Mouse (Mus musculus) intestine, embryonic 16.5 days (tissue): ENCODE data around the gene Otop2. TPM values are rescaled to one million over a fixed set of nuclear protein-coding genes. Genes with fewer than 3 reads are reported as not detected.
A peak's percentile ranks its signal among the peaks of the same experiment; 100 is the strongest.

Source experiments
- ATAC-seq: fragments of 200-750 bp; cut with Nextera tagmentation; 2 replicates; pipeline ENCODE4 v1.8.0; 2017; ENCODE audit warnings: moderate TSS enrichment, moderate library complexity
- H3K27ac ChIP-seq: fragments of 300-500 bp; sonication (generic); 2 replicates; pipeline ENCODE4 v1.5.1; 2014; ENCODE audit warnings: mild to moderate bottlenecking, low read length
- H3K27me3 ChIP-seq: fragments of 300-500 bp; sonication (generic); replicated peaks from 2 replicates; pipeline ENCODE4 v1.6.1; 2014; ENCODE audit warnings: low read length, control low read depth, mixed read lengths; ENCODE audit not compliant: control insufficient read depth, insufficient read depth
- H3K36me3 ChIP-seq: fragments of 300-500 bp; sonication (generic); 2 replicates; pipeline ENCODE4 v1.6.1; 2014; ENCODE audit warnings: low read length, control low read depth; ENCODE audit not compliant: control insufficient read depth, insufficient read depth
- H3K4me1 ChIP-seq: fragments of 300-500 bp; sonication (generic); 2 replicates; pipeline ENCODE4 v1.6.1; 2014; ENCODE audit warnings: low read length, control low read depth, mixed read lengths; ENCODE audit not compliant: control insufficient read depth, insufficient read depth
- H3K4me2 ChIP-seq: fragments of 300-500 bp; sonication (generic); 2 replicates; pipeline ENCODE4 v1.6.1; 2014; ENCODE audit warnings: low read depth, low read length, control low read depth
- H3K4me3 ChIP-seq: fragments of 300-500 bp; sonication (generic); 2 replicates; pipeline ENCODE4 v1.5.1; 2014; ENCODE audit warnings: mild to moderate bottlenecking, low read length
- H3K9ac ChIP-seq: fragments of 300-500 bp; sonication (generic); 2 replicates; pipeline ENCODE4 v1.6.1; 2014; ENCODE audit warnings: low read depth, low read length
- H3K9me3 ChIP-seq: fragments of 300-500 bp; sonication (generic); 2 replicates; pipeline ENCODE4 v1.6.1; 2016; ENCODE audit warnings: low read length, control low read depth; ENCODE audit not compliant: control insufficient read depth
- WGBS: fragments of 180-500 bp; shearing (Covaris S2); extraction: QIAGEN DNeasy Blood & Tissue Kit; methylation state at CpG from one replicate; pipeline ENCODE4 v1.1.7; 2014; 5-methylcytosine and 5-hydroxymethylcytosine counted together
- polyA plus RNA-seq: library from polyadenylated mRNA; unstranded; fragments of >200 nt; fragmentation: Nextera tagmentation; extraction: Ambion mirVana; gene quantifications from 2 replicates; pipeline ENCODE4 v1.2.1, GENCODE M21; 2015

The Otop2 gene
- polyA plus RNA-seq, 1 experiment from 2014 or later, result 0.11 TPM

DNA sequence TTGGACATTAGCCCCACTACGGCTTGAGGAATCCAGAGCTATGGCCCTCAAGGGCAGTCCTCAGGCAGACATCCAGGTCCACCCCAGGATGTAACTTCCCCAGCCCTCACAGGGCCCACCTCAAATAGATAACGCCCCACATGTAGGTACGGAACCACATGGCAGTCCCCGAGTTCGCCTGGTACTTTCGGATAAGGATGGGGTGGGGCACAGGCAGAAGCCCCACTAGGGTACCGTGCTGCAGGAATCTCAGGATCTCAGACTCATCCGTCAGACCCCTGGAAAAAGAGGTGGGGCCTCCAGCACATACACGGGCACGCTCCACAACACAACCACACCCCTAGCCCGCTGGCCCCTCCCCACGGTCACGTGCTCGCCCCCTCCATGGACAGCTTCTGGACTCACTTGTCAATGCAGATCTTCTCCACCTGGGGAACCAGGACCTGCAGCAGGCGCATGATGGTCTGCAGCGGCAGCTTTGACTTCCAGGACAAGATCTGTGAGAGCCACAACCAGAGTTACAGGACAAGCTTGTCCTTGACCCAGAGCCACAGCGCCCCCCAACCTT lies 41.8 kb downstream of the Otop2 start:
- Histone ChIP-seq H3K4me1 (peaks cover 25% of the 10 kb centered on the region), H3K4me2 (peak overlapping the region; percentile 22; the same call in 1 of the 2 replicates), H3K36me3 (no peaks in the 10 kb centered on the region), H3K9me3 (no peaks in the 10 kb centered on the region), H3K9ac (peak overlapping the region; percentile 30; the same call in 1 of the 2 replicates), H3K4me3 (peak overlapping the region; percentile 30), H3K27me3 (peaks cover 8% of the 10 kb centered on the region), H3K27ac (peak overlapping the region; percentile 72)
- ATAC-seq, result no peak
- 48% methylated on average over 17 of the region's 17 CpGs for WGBS

DNA sequence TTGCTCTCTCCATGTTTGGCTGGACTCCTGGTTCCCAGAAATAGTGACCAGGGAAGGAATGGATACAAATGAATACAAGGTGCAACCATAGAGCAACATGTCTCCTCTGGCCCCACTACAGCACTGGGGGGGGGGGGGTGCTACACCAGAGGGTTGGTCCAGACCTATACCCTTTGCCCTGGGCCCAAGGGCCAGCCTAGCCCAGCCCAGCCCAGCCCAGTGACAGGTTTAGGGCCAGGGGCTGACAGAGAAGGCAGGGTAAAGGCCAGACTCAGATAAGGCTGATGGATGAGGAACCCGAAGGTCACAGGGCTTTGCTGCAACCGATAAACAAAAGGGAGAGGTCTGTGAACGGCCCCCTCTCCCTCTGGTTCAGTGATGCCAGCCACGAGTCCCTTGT lies 43.0 kb downstream of the Otop2 start:
- Histone ChIP-seq H3K9me3 (no peaks in the 10 kb centered on the region), H3K4me2 (no peak overlapping the region), H3K4me1 (peaks cover 25% of the 10 kb centered on the region), H3K9ac (no peak overlapping the region), H3K4me3 (no peak overlapping the region), H3K27me3 (peaks cover 2% of the 10 kb centered on the region; the same call in 1 of the 2 replicates), H3K27ac (no peak overlapping the region), H3K36me3 (no peaks in the 10 kb centered on the region)
- WGBS, result 23% methylated on average over 4 of the region's 4 CpGs
- peak; percentile 72 for ATAC-seq

DNA sequence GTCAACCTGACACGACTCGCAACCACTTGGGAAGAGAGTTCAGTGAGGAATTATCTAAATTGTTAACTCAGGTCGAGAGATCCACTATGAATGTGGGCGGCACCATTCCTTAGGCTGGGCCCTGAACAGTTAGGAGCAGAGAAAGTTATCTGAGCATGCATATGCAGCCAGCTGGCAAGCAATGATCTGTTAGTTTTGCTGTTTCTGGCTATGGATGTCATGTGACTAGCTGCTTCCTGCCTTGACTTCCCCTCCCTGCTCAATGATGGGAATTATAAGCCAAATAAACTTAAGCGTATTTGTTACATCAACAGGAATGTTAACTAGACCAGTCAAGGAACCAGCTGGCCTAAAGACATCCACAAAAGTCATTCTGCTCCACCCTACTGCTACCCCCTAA lies 46.4 kb downstream of the Otop2 start:
- Histone ChIP-seq H3K9ac (no peak overlapping the region), H3K4me3 (no peak overlapping the region), H3K4me1 (peaks cover 8% of the 10 kb centered on the region; the same call in 1 of the 2 replicates), H3K27ac (no peak overlapping the region), H3K4me2 (no peak overlapping the region), H3K36me3 (no peaks in the 10 kb centered on the region), H3K9me3 (no peaks in the 10 kb centered on the region), H3K27me3 (peaks cover 3% of the 10 kb centered on the region; the same call in 1 of the 2 replicates)
- no peak for ATAC-seq
- 87% methylated on average over 5 of the region's 5 CpGs for WGBS

DNA sequence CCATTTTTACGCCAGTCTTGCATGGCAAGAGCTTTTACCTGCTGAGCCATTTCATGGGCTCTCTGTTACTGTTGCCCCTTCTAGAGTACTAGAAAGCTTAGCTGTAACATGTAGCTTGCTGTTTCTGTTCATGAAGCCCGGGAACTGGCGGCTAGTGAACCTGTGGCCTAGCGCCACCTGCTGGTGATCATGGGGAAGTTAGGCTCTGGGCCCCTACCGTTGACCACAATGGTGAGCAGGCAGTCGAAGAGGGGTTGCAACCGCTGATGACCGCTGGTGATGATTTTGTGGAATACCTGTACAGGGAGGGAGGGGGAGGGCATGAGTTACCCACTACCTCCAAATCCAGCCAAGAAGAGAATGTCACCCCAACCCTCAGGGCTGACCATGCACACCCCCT lies 47.2 kb downstream of the Otop2 start:
- Histone ChIP-seq H3K9ac (no peak overlapping the region), H3K4me1 (peaks cover 9% of the 10 kb centered on the region), H3K4me2 (no peak overlapping the region), H3K9me3 (no peaks in the 10 kb centered on the region), H3K27me3 (peaks cover 3% of the 10 kb centered on the region; the same call in 1 of the 2 replicates), H3K36me3 (no peaks in the 10 kb centered on the region), H3K4me3 (no peak overlapping the region), H3K27ac (no peak overlapping the region)
- ATAC-seq, result no peak
- 8% methylated on average over 8 of the region's 8 CpGs for WGBS

DNA sequence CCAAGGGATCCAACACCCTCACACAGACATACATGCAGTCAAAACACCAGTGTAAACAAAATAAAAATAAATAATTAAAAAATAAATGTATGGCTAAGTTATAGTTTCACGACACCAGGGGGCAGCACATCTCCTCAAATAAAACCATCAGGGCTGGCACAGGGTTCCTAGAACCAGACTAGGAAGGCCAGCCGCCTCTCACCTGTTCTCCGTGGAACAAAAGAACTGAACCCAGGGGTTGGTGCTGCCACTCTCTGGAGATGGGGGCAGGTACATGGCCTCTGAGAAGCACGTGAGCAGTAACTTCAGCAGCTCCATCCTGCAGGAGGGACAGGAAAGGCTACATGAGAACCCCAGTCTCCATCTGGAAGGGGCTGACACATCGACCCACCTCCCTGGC lies 51.5 kb downstream of the Otop2 start:
- no peak for ATAC-seq
- Histone ChIP-seq H3K9ac (no peak overlapping the region), H3K4me3 (no peak overlapping the region), H3K4me1 (peaks cover 11% of the 10 kb centered on the region), H3K27ac (no peak overlapping the region), H3K27me3 (peaks cover 3% of the 10 kb centered on the region; the same call in 1 of the 2 replicates), H3K9me3 (no peaks in the 10 kb centered on the region), H3K36me3 (no peaks in the 10 kb centered on the region), H3K4me2 (no peak overlapping the region)
- 20% methylated on average over 5 of the region's 5 CpGs for WGBS

DNA sequence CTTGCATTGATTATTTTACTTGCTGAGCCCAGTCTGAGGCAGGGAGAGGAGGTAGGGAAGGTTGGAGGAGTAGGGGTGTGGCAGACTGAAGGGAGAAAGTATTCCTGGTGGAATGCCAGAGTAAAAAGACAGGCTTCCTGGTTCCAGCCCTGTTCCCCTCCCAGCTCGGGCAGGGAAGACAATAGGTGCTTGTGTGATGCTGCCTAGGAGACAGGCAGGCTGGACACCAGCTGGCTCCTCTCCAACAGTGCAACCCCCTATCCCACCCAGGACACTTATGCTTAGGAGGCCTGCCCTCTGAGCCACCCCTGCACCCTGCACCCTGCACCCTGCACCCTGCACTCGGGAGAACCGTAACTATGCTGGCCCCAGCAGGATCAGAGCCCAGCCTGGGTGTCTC lies 52.3 kb downstream of the Otop2 start:
- peaks cover 14% of the 10 kb centered on the region for H3K4me1 ChIP-seq
- H3K27ac ChIP-seq, result peak overlapping the region; percentile 53; the same call in 1 of the 2 replicates
- H3K9me3 ChIP-seq, result no peaks in the 10 kb centered on the region
- peak; percentile 68 for ATAC-seq
- H3K36me3 ChIP-seq, result no peaks in the 10 kb centered on the region
- H3K27me3 ChIP-seq, result peaks cover 3% of the 10 kb centered on the region; the same call in 1 of the 2 replicates
- 40% methylated on average over 3 of the region's 3 CpGs for WGBS
- 0 out of 2 replicates have a peak overlapping the region, but pooled peaks have one; percentile 3 for H3K9ac ChIP-seq
- no peak overlapping the region for H3K4me3 ChIP-seq
- no peak overlapping the region for H3K4me2 ChIP-seq

DNA sequence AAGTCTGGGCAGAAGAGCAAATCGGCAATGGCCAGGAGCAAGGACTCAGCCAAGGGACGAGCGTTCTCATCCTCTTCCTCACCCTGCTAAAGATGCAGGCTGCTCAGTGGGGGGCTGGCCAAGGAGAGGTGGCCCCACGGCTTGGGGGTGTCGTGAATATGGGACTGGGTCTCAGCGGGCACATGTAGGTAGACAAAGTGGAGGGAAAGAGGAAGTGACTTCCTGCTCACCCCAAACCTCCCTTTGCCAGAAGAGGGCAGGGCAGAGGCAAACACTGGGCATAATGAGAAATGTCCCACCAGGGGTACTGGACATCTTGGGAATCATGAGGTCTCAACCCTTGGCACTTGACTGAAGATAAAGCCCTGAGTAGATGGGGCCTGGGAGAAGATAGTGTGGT lies 52.8 kb downstream of the Otop2 start:
- Histone ChIP-seq H3K4me1 (peaks cover 14% of the 10 kb centered on the region), H3K4me2 (no peak overlapping the region), H3K9ac (0 out of 2 replicates have a peak overlapping the region, but pooled peaks have one; percentile 3), H3K4me3 (no peak overlapping the region), H3K27me3 (peaks cover 3% of the 10 kb centered on the region; the same call in 1 of the 2 replicates), H3K36me3 (no peaks in the 10 kb centered on the region), H3K9me3 (no peaks in the 10 kb centered on the region), H3K27ac (peak overlapping the region; percentile 53; the same call in 1 of the 2 replicates)
- 62% methylated on average over 6 of the region's 6 CpGs for WGBS
- ATAC-seq, result no peak

DNA sequence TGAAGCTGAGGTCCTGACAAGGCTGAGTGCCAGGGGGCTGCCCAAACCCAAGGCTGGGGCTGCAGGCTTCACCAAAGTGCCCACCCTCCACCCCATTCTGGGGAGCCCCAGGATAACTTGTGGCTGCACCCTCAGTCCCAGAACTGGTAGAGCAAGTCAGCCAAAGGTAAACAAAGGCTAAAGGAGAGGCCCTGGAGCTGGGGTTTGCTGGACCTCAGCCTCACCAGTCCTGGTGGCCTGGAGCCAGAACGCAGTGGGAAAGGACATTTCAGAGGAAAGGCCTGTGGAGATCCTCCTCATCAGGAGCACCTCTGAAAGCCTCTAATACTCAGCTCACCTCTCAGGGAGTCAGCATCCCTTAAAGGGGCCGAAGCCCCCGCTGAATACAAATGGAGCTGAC lies 57.2 kb downstream of the Otop2 start:
- no peak overlapping the region for H3K27ac ChIP-seq
- H3K27me3 ChIP-seq, result peaks cover 13% of the 10 kb centered on the region
- peaks cover 16% of the 10 kb centered on the region for H3K4me1 ChIP-seq
- H3K4me2 ChIP-seq, result no peak overlapping the region
- 80% methylated on average over 3 of the region's 3 CpGs for WGBS
- H3K9ac ChIP-seq, result no peak overlapping the region
- no peaks in the 10 kb centered on the region for H3K36me3 ChIP-seq
- ATAC-seq, result no peak
- H3K9me3 ChIP-seq, result no peaks in the 10 kb centered on the region
- no peak overlapping the region for H3K4me3 ChIP-seq

DNA sequence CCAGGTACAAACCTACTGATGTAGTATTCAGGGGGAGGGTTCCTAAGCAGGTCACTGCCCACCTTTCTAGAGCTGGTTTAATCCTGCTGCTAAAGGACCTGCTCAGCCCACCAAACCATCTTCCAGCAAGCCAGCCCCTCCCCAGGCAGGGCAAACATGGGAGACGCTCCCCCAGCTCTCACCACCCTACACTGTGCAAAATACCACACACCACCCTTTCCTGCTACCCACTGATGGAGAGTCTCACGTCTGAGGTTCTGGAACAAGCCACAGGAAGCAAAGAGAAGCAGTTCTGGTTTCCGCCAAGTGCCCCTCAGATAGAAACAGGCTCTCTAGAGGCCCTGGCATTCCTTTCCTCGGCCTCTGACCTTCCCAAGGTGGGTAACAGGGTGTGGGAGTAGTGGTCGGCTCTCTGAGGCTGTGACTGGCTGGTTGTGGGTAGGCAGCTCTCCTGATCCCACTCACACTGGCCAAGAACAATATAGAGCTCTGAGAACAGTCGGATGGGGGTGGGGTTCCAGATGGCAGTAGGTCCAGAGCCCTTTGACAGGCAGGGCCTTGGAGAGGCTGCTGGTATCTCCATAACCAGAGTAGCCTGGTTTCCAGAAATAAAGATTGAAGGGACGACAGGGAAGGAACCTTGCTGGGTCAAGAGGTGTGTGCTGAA lies 59.2 kb downstream of the Otop2 start:
- H3K4me3 ChIP-seq, result peak overlapping the region; percentile 60
- 48% methylated on average over 7 of the region's 7 CpGs for WGBS
- no peak overlapping the region for H3K9ac ChIP-seq
- H3K4me2 ChIP-seq, result 0 out of 2 replicates have a peak overlapping the region, but pooled peaks have one; percentile 0
- H3K27me3 ChIP-seq, result peaks cover 13% of the 10 kb centered on the region
- no peak for ATAC-seq
- H3K9me3 ChIP-seq, result no peaks in the 10 kb centered on the region
- peaks cover 10% of the 10 kb centered on the region for H3K4me1 ChIP-seq
- no peaks in the 10 kb centered on the region for H3K36me3 ChIP-seq
- no peak overlapping the region for H3K27ac ChIP-seq
